Mouse (Mus musculus) retina, postnatal 7 days (tissue): Measurements from ENCODE around the gene Tenm3.
A peak's percentile ranks its signal among the peaks of the same experiment; 100 is the strongest.

Source experiments
- DNase-seq: peaks from one replicate; pipeline ENCODE4 v3.0.0-alpha.2; 2012; ENCODE audit warnings: low read depth, low spot score

Tenm3 gene

DNA sequence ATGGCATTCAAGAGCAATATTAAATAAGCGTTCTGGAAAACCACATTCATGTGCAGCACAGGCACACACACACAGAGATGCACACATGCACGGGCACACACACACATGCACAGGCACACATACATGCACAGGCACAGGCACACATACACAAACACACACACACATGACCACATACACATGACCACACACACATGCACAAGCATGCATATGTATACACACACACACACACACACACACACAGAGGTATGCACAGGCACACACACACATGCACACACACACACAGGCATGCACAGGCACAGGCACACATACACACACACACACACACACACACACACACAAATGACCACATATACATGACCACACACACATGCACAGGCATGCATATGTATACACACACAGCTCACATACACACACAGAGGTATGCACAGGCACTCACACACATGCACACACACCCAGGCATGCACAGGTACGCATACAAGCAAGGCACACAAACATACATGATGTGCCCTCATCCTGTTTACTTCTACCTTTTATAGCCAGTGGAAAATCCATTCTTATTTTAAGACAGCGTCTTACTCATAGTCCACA lies 321.1 kb downstream of the Tenm3 start:
- DNase-seq: no peak

- no peak for DNase-seq
Measured at GRCm38 (mm10) chr8:48522004-48522403, 321.7 kb downstream of the Tenm3 start.

GRCm38 (mm10) chr8:48517431-48517830 lies 326.3 kb downstream of the Tenm3 start:
- DNase-seq: no peak

- DNase-seq: no peak
Measured at GRCm38 (mm10) chr8:48514230-48514629, 329.5 kb downstream of the Tenm3 start.

DNA sequence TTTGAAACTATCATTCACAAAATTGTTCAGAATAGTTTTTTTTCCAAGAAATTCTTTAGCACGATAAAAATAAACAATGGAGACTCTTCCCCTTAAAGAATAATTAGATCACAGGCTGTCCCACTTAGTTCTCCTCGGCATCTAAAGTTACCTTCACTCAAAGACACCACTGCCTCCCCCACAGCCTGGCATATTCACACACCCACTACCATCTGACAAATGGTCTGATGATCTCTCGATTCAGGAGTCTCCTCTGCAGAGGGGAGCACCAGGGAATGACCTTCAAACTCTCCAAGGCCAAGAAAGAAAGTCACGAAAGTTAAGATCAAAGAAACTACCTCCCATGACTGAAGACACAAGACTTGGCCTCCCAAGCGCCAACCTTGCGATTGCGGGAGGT lies 329.9 kb downstream of the Tenm3 start:
- DNase-seq: no peak

GRCm38 (mm10) chr8:48511546-48511945 lies 332.2 kb downstream of the Tenm3 start:
- no peak for DNase-seq

DNA sequence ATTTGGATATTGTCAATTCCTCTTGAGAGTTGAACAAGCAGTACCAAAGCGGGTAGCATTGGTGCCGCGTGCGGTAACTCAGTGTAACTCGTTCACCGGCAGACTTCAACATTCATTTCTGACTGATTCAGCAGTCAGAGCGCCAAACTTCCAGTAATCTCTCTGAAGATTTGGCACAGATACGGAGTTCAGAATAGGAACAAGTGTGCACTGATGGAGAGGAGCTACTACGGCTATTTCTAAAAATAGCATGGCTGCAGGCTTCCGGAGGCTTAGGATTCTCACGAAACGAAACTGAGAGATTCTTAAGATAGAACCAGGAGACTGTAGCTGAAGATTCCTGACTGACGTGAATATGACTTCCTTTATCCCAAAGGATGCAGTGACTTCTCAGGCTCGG lies 332.6 kb downstream of the Tenm3 start:
- no peak for DNase-seq

DNA sequence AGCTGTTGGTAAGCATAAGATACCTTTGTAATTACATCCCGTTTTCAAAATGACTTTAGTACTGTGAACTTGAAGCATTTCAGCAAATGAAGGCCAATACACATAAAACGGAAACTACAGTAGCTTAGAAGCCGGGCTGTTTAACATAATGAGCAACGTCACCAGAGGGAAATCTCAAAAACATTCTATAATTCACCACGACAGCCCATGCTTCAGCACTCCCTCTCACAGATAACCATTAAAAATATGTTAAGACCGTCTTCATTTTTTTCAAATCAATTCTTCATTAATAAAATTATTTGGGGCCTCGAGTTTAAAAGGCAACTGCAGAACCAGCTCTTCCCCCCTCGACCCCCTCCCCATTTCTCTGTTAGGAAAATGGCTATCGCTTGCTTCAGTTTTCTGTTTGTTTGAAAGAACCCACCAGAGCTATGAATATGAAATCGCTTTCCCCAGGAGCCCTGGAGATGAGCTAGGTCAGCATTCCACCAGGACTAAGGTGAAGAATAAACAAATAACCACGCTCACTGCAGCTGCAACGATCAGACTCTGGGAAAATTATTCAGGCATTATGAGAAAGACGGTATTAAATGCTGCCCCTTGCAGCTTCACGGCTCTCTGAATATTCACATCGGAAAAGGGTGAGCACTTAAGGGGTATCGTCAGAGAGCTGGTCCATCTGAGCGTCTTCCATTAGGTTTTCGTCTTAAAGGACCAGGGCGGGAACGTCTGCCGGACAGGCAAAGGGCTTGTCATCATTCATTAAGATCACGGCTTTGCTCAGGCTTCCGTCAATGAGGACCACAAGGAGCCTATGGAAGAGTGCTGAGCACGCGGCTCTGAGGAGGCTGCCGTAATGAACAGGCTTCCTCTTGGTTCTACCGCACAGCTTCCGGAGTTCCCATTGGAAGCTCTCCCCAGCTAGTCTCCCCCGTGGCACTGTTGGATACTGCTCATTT lies 334.8 kb downstream of the Tenm3 start:
- DNase-seq: peak; percentile 45

DNA sequence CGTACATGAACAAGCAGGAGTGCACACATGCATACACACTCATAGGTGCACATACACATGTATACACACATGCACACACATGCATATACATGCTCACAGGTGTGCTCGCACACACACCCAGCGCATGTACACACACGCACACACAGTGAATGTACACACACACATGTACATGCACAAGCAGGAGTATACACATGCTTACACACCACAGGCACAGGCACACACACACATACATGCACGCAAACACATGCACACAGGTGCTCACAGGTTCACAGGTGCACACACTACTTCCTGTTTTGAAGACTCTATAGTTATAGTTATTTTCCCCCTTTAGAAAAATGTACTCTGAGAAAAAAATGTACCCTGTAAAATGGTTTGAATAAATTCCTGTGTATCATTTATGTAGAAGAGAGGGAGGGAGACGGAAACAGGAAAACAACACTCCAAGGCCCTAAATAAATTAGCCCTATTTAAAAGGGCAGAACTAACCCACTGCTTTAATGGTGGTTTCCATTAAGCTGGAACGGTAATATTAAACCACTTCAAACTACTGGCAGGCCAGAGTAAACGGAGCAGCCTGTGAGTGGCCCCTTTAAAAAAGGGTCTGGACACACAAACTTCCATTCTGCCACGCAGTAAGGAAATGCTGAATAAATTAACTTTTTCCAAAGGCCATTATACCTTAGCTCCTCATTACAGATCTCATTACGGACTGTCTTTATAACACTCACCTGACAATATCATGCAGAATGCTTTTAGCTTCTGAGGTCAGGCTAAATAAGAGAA lies 335.8 kb downstream of the Tenm3 start:
- DNase-seq: no peak

DNA sequence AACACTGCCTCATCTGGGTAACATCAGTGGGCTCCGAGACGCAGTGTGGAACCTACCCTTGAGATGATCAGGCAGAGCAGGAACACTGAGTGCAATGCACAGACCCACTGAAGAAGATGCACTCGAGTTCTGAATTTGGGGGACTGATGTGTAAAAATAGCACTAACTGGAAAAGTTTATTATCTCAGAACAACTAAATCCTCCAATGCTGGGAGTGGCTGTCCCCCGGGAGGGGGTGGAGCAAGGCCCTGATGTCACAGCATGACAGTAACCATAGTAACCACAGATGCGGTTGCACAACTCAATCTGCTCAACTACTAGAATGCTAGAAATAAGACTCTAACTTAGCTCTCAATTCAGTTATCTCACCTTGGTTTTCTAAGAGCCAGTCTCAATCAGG lies 351.3 kb downstream of the Tenm3 start:
- DNase-seq: no peak

GRCm38 (mm10) chr8:48490635-48491165 lies 353.1 kb downstream of the Tenm3 start:
- no peak for DNase-seq

DNA sequence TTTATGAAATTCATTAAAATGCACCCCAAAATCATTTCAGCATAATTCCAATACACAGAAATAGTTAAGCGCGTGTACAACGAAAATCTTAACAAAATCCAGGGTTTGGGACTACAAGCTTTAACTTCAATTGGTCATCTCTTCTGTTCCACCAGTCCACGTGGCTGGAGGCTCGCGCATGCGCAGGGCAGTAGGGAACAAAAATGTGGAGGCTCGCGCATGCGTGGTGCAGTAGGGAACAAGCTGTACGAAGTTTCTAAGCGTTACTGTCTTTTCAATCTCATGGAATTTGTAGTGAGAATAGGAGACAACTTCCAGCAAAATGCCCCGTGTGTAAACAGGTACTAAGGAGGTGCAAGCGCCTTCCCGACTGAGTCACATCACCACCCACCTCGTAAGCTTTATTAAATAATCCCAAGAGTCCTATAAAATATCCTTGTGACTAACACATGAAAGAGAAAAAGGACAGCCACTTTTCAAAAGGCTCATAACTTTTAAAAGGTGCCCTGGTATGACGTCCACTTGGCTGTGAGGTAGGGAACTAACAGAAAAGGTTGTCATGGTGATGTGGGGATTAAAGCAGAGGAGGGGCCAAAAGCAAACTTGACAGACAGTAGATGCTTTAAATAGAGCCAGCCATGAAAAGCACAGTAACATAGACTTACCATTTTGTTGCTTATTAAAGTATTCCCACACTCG lies 353.7 kb downstream of the Tenm3 start:
- no peak for DNase-seq

DNA sequence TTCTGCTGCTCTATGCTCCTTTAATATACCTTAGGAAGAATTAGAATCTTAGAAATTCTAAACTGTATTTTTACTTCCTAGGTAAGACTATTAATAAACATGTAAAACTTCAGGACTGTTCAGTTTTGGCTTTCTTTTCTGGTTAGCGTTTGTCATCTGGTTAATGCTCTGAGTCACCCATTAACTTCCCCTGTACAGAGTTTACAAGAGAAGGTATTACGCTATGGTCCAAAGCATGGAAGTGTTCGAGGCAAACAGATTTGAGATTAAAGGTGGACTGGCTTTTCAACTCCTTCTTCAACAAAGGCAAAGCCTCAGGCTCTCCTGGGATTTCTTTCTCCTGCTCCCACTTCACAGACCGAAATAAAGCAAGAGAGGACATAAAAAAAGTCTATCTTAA lies 354.3 kb downstream of the Tenm3 start:
- no peak for DNase-seq

- DNase-seq: no peak
Measured at GRCm38 (mm10) chr8:48488809-48489208, 354.9 kb downstream of the Tenm3 start.

- DNase-seq: no peak
Measured at GRCm38 (mm10) chr8:48484143-48484542, 359.6 kb downstream of the Tenm3 start.

- DNase-seq: no peak
Measured at GRCm38 (mm10) chr8:48481709-48482671, 361.8 kb downstream of the Tenm3 start.

- no peak for DNase-seq
Measured at GRCm38 (mm10) chr8:48477371-48477935, 366.3 kb downstream of the Tenm3 start.

GRCm38 (mm10) chr8:48476896-48477295 lies 366.9 kb downstream of the Tenm3 start:
- no peak for DNase-seq

GRCm38 (mm10) chr8:48467633-48468032 lies 376.1 kb downstream of the Tenm3 start:
- DNase-seq: no peak

- DNase-seq: peak; percentile 46
Measured at GRCm38 (mm10) chr8:48458373-48458772, 385.4 kb downstream of the Tenm3 start.
